Mouse (Mus musculus) adrenal gland, postnatal 36 days (tissue): ENCODE data around the gene Mael. TPM values are rescaled to one million over a fixed set of nuclear protein-coding genes. Genes with fewer than 3 reads are reported as not detected.

Experiments
- DNase-seq, 2 experiments: peaks; one replicate each; pipeline ENCODE4 v3.0.0; 2021; ENCODE audit warnings: mixed read lengths in 1 of 2
- total RNA-seq, 2 experiments: library from RNA; stranded (reverse); gene quantifications; 2 replicates each; pipeline ENCODE4 v1.2.3; 2021

The Mael gene
- total RNA-seq, 2 experiments from 2014 or later: not detected

- no peak for DNase-seq
These were observed 33.4 kb downstream of the Mael start for GRCm38 (mm10) chr1:166205159-166205558.

GRCm38 (mm10) chr1:166204171-166204570 lies 34.4 kb downstream of the Mael start:
- no peak for DNase-seq

- no peak for DNase-seq
These were observed 48.7 kb downstream of the Mael start for GRCm38 (mm10) chr1:166189821-166190220.

- no peak for DNase-seq
These were observed 53.2 kb downstream of the Mael start for GRCm38 (mm10) chr1:166185357-166185756.

GRCm38 (mm10) chr1:166184391-166185229 lies 53.9 kb downstream of the Mael start:
- no peak for DNase-seq

GRCm38 (mm10) chr1:166182952-166183627 lies 55.5 kb downstream of the Mael start:
- no peak for DNase-seq

GRCm38 (mm10) chr1:166181510-166181909 lies 57.0 kb downstream of the Mael start:
- no peak for DNase-seq

- no peak for DNase-seq
These were observed 64.9 kb downstream of the Mael start for GRCm38 (mm10) chr1:166173621-166174020.

- peak; percentile 7 to 17 for DNase-seq
These were observed 65.6 kb downstream of the Mael start for GRCm38 (mm10) chr1:166172992-166173391.

GRCm38 (mm10) chr1:166170852-166171251 lies 67.7 kb downstream of the Mael start:
- no peak for DNase-seq

- peak; percentile 21 to 24 for DNase-seq
These were observed 68.8 kb downstream of the Mael start for GRCm38 (mm10) chr1:166169713-166170112.

- DNase-seq: no peak
These were observed 70.5 kb downstream of the Mael start for GRCm38 (mm10) chr1:166168017-166168416.

- no peak for DNase-seq
These were observed 71.1 kb downstream of the Mael start for GRCm38 (mm10) chr1:166167405-166167804.

- no peak for DNase-seq
These were observed 73.4 kb downstream of the Mael start for GRCm38 (mm10) chr1:166165159-166165558.

GRCm38 (mm10) chr1:166164580-166164979 lies 74.0 kb downstream of the Mael start:
- DNase-seq: no peak

- DNase-seq: peak; percentile 77 to 78
These were observed 77.7 kb downstream of the Mael start for GRCm38 (mm10) chr1:166160569-166161445.

GRCm38 (mm10) chr1:166160111-166160510 lies 78.4 kb downstream of the Mael start:
- DNase-seq: no peak

- no peak for DNase-seq
These were observed 79.9 kb downstream of the Mael start for GRCm38 (mm10) chr1:166158664-166159063.

- DNase-seq: no peak
These were observed 80.8 kb downstream of the Mael start for GRCm38 (mm10) chr1:166157712-166158111.

- DNase-seq: no peak
These were observed 83.4 kb downstream of the Mael start for GRCm38 (mm10) chr1:166155113-166155494.

- DNase-seq: peak; percentile 73 to 78
These were observed 84.1 kb downstream of the Mael start for GRCm38 (mm10) chr1:166154162-166155112.
